Mouse (Mus musculus) liver, adult 2 months (tissue): Measurements from ENCODE around the gene Ddx41.

ENCODE experiments used
- CTCF ChIP-seq: fragments of 200-500 bp; IDR thresholded peaks from 2 replicates; pipeline ENCODE4 v1.5.1; 2011; ENCODE audit warnings: low read depth, low read length, control low read depth
- POLR2A ChIP-seq: fragments of 200-500 bp; IDR thresholded peaks from 2 replicates; pipeline ENCODE4 v1.6.1; 2011; ENCODE audit warnings: low read length, control low read depth; ENCODE audit not compliant: insufficient read depth; ENCODE audit errors: extremely low read depth

GRCm38 (mm10) chr13:55542891-55543290, 6.4 kb upstream of the Ddx41 start:
- no peak for TF ChIP-seq CTCF
- TF ChIP-seq POLR2A = no peak
